Mouse (Mus musculus) forebrain, embryonic 11.5 days (tissue): ENCODE measurements around the gene Slc25a23. TPM values are rescaled to one million over a fixed set of nuclear protein-coding genes. Genes with fewer than 3 reads are reported as not detected.

ENCODE experiments used
- ATAC-seq: fragments of 200-750 bp; cut with Nextera tagmentation; replicated peaks from 2 replicates; pipeline ENCODE4 v1.8.0; 2017; ENCODE audit warnings: moderate TSS enrichment; ENCODE audit not compliant: low FRiP score
- DNase-seq: peaks from one replicate; pipeline ENCODE4 v3.0.0-alpha.2; 2017; ENCODE audit warnings: low spot score
- H3K27ac ChIP-seq: fragments of 300-500 bp; sonication (generic); 2 replicates; pipeline ENCODE4 v1.5.1; 2014; ENCODE audit warnings: low read depth, low read length
- H3K27me3 ChIP-seq: fragments of 300-500 bp; sonication (generic); 2 replicates; pipeline ENCODE4 v1.6.1; 2014; ENCODE audit warnings: mild to moderate bottlenecking, low read length, mixed read lengths; ENCODE audit not compliant: control insufficient read depth, insufficient read depth
- H3K36me3 ChIP-seq: fragments of 300-500 bp; sonication (generic); 2 replicates; pipeline ENCODE4 v1.6.1; 2014; ENCODE audit warnings: mild to moderate bottlenecking, low read length, moderate library complexity, mixed read lengths; ENCODE audit not compliant: control insufficient read depth, insufficient read depth
- H3K4me1 ChIP-seq: fragments of 300-500 bp; sonication (generic); replicated peaks from 2 replicates; pipeline ENCODE4 v1.6.1; 2014; ENCODE audit warnings: low read length, mixed read lengths; ENCODE audit not compliant: control insufficient read depth, insufficient read depth
- H3K4me2 ChIP-seq: fragments of 300-500 bp; sonication (generic); 2 replicates; pipeline ENCODE4 v1.6.1; 2014; ENCODE audit warnings: low read depth, mild to moderate bottlenecking, low read length, moderate library complexity, mixed read lengths; ENCODE audit not compliant: severe bottlenecking
- H3K4me3 ChIP-seq: fragments of 300-500 bp; sonication (generic); 2 replicates; pipeline ENCODE4 v1.5.1; 2014; ENCODE audit warnings: low read depth, low read length
- H3K9ac ChIP-seq: fragments of 300-500 bp; sonication (generic); 2 replicates; pipeline ENCODE4 v1.6.1; 2014; ENCODE audit warnings: low read length
- H3K9me3 ChIP-seq: fragments of 300-500 bp; sonication (generic); 2 replicates; pipeline ENCODE4 v1.6.1; 2016; ENCODE audit warnings: low read length, mixed read lengths; ENCODE audit not compliant: control insufficient read depth
- WGBS: fragments of 180-500 bp; shearing (Covaris S2); extraction: QIAGEN DNeasy Blood & Tissue Kit; methylation state at CpG from one replicate; pipeline ENCODE4 v1.1.7; 2014; 5-methylcytosine and 5-hydroxymethylcytosine counted together
- polyA plus RNA-seq: library from polyadenylated mRNA; unstranded; fragments of >200 nt; fragmentation: Nextera tagmentation; extraction: Ambion mirVana; gene quantifications from 2 replicates; pipeline ENCODE4 v1.2.1, GENCODE M21; 2014

Gene Slc25a23
- polyA plus RNA-seq, 1 experiment from 2014 or later, result 19.9 TPM

GRCm38 (mm10) chr17:57041554-57041953 is 18.1 kb downstream of the Slc25a23 start, which contains the start of gene Slc25a41:
Gene Slc25a41 (minus strand): TSS chr17:57041654.
- Histone ChIP-seq H3K4me1 (no peaks in the 10 kb centered on the region), H3K4me3 (no peak within 1 kb of the TSS), H3K27me3 (no peaks in the 10 kb centered on the region), H3K36me3 (no peaks in the 10 kb centered on the region), H3K27ac (no peak within 1 kb of the TSS), H3K4me2 (no peak within 1 kb of the TSS), H3K9me3 (no peaks in the 10 kb centered on the region), H3K9ac (no peak within 1 kb of the TSS)
- WGBS, result 75% methylated on average over 8 of the region's 8 CpGs
- DNase-seq (no peak), ATAC-seq (no peak)

DNA sequence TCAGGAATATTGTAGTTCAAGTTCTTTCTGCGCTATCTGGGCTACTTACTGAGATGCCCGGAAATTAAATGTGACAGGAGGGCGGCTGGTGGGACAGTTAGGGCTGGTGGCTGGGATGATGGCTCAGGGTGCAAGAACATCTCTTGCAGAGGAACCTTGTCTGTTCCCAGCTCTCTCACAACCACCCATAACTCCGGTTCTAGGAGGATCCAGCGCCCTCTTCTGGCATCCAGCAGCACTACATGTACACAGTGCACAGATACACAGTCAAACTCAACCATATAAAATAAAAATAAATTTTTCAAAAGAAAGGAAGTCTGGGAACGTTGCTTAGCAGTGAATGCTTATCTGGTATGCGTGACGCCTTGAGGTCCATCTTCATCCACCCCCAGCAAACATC is 20.7 kb downstream of the Slc25a23 start:
- Histone ChIP-seq H3K27me3 (no peaks in the 10 kb centered on the region), H3K9ac (no peak overlapping the region), H3K27ac (no peak overlapping the region), H3K4me3 (no peak overlapping the region), H3K36me3 (no peaks in the 10 kb centered on the region), H3K9me3 (no peaks in the 10 kb centered on the region), H3K4me2 (no peak overlapping the region), H3K4me1 (no peaks in the 10 kb centered on the region)
- 51% methylated on average over 8 of the region's 8 CpGs for WGBS
- ATAC-seq (no peak), DNase-seq (no peak)

DNA sequence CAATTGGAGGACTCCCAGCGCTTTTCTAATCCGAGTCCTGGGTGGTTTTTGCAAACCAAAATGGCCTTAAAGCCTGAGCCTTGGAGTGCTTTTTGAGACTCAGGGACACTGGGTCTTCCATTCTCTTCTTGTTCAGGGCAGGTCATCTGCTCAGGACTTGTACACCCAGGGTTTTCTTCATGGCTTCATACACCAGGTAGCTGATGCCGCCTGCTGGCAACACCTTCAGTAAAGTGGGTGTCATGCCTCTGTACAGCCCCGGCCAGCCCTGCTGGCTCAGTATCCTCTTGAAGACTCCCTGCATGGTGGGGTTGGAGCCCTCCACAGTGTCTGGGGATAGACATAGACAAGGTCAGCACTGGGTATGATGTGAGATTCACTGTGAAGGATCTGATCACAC is 26.8 kb downstream of the Slc25a23 start:
- Histone ChIP-seq H3K27ac (no peak overlapping the region), H3K27me3 (no peaks in the 10 kb centered on the region), H3K4me3 (no peak overlapping the region), H3K4me1 (peaks cover 11% of the 10 kb centered on the region; the same call in 1 of the 2 replicates), H3K9ac (no peak overlapping the region), H3K4me2 (no peak overlapping the region; the same call in 1 of the 2 replicates), H3K9me3 (no peaks in the 10 kb centered on the region), H3K36me3 (peaks cover under 1% of the 10 kb centered on the region; the same call in 1 of the 2 replicates)
- ATAC-seq, result no peak
- WGBS, result 84% methylated on average over 4 of the region's 4 CpGs
- no peak for DNase-seq

GRCm38 (mm10) chr17:57031661-57032420 is 27.8 kb downstream of the Slc25a23 start:
- DNase-seq (peak; percentile 99), ATAC-seq (peak; percentile 98)

DNA sequence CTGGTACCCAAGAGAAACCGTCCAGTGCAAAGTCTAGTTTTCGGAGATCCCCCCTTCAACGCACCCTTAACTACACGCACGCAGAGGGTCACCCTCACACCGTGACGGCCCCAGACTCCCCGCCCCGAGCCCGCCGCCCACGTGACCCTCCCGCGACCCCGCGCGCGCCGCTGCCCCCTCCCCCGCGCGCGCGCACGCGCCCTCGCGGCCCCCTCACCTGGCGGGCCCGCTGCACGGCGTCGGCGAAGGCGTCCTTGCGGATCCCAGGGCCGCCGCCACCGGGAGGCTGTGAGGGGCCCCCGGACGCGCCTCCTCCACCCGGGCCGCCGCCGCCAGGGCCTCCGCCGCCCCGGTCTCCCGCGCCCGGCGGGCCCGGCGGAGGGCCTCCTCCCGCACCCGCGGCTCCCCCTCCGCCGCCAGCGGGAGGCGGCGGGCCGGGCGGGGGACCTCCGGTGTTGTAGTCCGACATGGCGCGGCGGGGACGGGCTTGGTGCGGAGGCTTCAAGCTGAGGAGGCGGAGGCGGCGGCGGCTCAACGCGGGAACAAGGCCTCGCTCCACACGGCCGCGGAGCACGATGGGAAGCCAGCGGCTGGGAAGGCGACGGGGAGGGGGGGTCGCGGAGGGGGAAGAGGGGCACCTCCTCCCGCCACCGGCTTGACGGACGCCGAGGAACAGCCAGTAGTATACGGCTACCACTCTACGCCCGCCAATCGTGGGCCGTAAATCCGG is 28.6 kb downstream of the Slc25a23 start, which contains the start of gene Khsrp:
Gene Khsrp (minus strand): TSS at position 592 of the 730 bp plus-strand sequence.
- Histone ChIP-seq H3K27ac (peak within 1 kb of the TSS; percentile 85), H3K4me1 (peaks cover 11% of the 10 kb centered on the region; the same call in 1 of the 2 replicates), H3K4me2 (peak within 1 kb of the TSS; percentile 97), H3K4me3 (peak within 1 kb of the TSS; percentile 98), H3K9me3 (no peaks in the 10 kb centered on the region), H3K27me3 (no peaks in the 10 kb centered on the region), H3K9ac (peak within 1 kb of the TSS; percentile 98), H3K36me3 (peaks cover 12% of the 10 kb centered on the region)
- DNase-seq (peak; percentile 85), ATAC-seq (peak; percentile 1; the same call in 1 of the 2 replicates)
- WGBS, result under 1% methylated on average over 88 of the region's 99 CpGs

More at GRCm38 (mm10) chr17:57031661-57032420, 27.8 kb downstream of the Slc25a23 start:
- Histone ChIP-seq H3K4me1 (peaks cover 11% of the 10 kb centered on the region; the same call in 1 of the 2 replicates), H3K27me3 (no peaks in the 10 kb centered on the region), H3K9ac (peak overlapping the region; percentile 58), H3K4me2 (peak overlapping the region; percentile 61), H3K36me3 (peaks cover 8% of the 10 kb centered on the region; the same call in 1 of the 2 replicates), H3K4me3 (peak overlapping the region; percentile 98), H3K9me3 (no peaks in the 10 kb centered on the region), H3K27ac (peak overlapping the region; percentile 82)
- WGBS, result under 1% methylated on average over 38 of the region's 38 CpGs

DNA sequence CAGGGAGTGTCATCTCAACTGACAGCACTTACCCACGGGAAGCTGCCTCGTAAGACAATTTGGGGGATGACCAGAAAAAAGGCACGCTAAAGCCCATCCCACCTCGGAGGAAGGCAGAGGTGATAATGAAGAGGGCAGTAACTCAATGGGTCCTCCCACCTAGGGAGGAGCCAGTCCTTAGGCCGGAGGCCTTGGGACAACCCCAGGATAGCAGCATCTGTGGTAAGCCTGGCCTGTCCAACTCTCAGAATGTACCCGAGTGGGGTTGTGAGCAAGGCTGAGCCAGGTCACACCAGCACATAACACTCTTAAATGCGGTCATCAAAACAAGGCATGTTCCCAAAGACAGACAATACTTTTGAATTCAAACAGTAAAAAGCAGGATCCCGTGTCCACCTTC is 30.0 kb downstream of the Slc25a23 start:
- peaks cover 22% of the 10 kb centered on the region for H3K36me3 ChIP-seq
- 62% methylated on average over 8 of the region's 8 CpGs for WGBS
- H3K27ac ChIP-seq, result no peak overlapping the region
- peaks cover 11% of the 10 kb centered on the region; the same call in 1 of the 2 replicates for H3K4me1 ChIP-seq
- H3K4me3 ChIP-seq, result peak overlapping the region; percentile 98
- H3K9ac ChIP-seq, result peak overlapping the region; percentile 98
- DNase-seq (no peak), ATAC-seq (no peak)
- peak overlapping the region; percentile 97 for H3K4me2 ChIP-seq
- no peaks in the 10 kb centered on the region for H3K27me3 ChIP-seq
- H3K9me3 ChIP-seq, result no peaks in the 10 kb centered on the region

GRCm38 (mm10) chr17:57027471-57027870 is 32.2 kb downstream of the Slc25a23 start:
- ATAC-seq (no peak), DNase-seq (no peak)
- Histone ChIP-seq H3K27me3 (no peaks in the 10 kb centered on the region), H3K4me3 (no peak overlapping the region), H3K9me3 (no peaks in the 10 kb centered on the region), H3K27ac (no peak overlapping the region), H3K9ac (no peak overlapping the region), H3K4me1 (peaks cover 11% of the 10 kb centered on the region; the same call in 1 of the 2 replicates), H3K4me2 (no peak overlapping the region), H3K36me3 (peaks cover 34% of the 10 kb centered on the region)
- WGBS, result 88% methylated on average over 4 of the region's 4 CpGs

DNA sequence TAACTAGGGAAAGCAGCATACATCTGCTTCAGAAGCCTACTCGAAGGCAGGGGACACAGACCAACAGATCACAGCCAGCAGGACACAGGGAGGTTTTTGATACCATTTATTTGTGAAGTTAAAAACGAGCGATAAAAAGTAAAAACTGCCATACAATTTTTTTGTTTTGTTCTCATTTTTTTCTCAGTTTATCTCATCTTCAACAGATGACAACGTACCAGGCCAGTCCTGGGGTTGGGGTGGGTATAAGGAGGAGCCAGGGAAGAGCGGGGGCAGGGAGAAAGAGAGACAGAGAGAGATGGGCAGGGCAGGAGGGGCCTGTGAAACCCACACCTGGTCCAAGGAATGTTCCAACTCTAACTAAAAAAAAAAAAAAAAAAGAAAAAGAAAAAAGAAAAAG is 38.7 kb downstream of the Slc25a23 start:
- no peaks in the 10 kb centered on the region for H3K27me3 ChIP-seq
- H3K27ac ChIP-seq, result no peak overlapping the region
- no peak overlapping the region for H3K4me3 ChIP-seq
- DNase-seq (no peak), ATAC-seq (no peak)
- H3K9me3 ChIP-seq, result no peaks in the 10 kb centered on the region
- H3K36me3 ChIP-seq, result peaks cover 27% of the 10 kb centered on the region
- 91% methylated on average over 5 of the region's 5 CpGs for WGBS
- no peak overlapping the region for H3K9ac ChIP-seq
- H3K4me1 ChIP-seq, result no peaks in the 10 kb centered on the region
- H3K4me2 ChIP-seq, result no peak overlapping the region
